Mouse (Mus musculus): Measurements from ENCODE around the gene Rala.

GRCm38 (mm10) chr13:17838484-17838851 is 105.6 kb downstream of the Rala start:
- TF ChIP-seq POLR2AphosphoS2 (IDR thresholded peaks at IDR 0.05; ENCODE audit: insufficient read length, low read depth) (no peak), POLR2A (IDR thresholded peaks at IDR 0.05; ENCODE audit: insufficient read length, low read depth) (no peak), E2F4 (IDR thresholded peaks at IDR 0.05; ENCODE audit: insufficient read depth) (no peak), TCF3 (IDR thresholded peaks at IDR 0.05; ENCODE audit: insufficient read length, low read depth) (no peak), REST (IDR thresholded peaks at IDR 0.05; ENCODE audit: insufficient read depth, insufficient read length) (no peak), USF1 (IDR thresholded peaks at IDR 0.05; ENCODE audit: low read depth) (no peak), CEBPB (IDR thresholded peaks at IDR 0.05; ENCODE audit: insufficient read depth, poor library complexity, severe bottlenecking) (no peak), SRF (IDR thresholded peaks at IDR 0.05; ENCODE audit: control insufficient read depth, insufficient read length, low read depth) (no peak), TCF12 (IDR thresholded peaks at IDR 0.05; ENCODE audit: insufficient read depth, poor library complexity, severe bottlenecking) (no peak), MYOG (IDR thresholded peaks at IDR 0.05; ENCODE audit: control insufficient read depth in 1 of 3, insufficient read depth in 1 of 3, insufficient read length in 2 of 3, low read depth in 2 of 3) (no peak), MAX (IDR thresholded peaks at IDR 0.05; ENCODE audit: low read depth) (no peak)

All from myocyte (in vitro differentiated cells).